Mouse (Mus musculus): ENCODE measurements at regions not wholly inside any gene's neighbourhood (a gene's known extent, or its start where the extent isn't known, plus 50 kb on each side); places are given as distances from the start of the nearest gene placed in this dataset.

- DNase-seq (ENCODE audit: extremely low read depth, insufficient read length, low spot score) = no peak
Observed at GRCm38 (mm10) chr14:105431584-105431983, 173.2 kb downstream of the Ndfip2 start.

- DNase-seq (ENCODE audit: extremely low read depth, insufficient read length, low spot score) = no peak
Observed at GRCm38 (mm10) chr14:105429664-105430257, 171.4 kb downstream of the Ndfip2 start.

- no peak for DNase-seq (ENCODE audit: extremely low read depth, insufficient read length, low spot score)
Observed at GRCm38 (mm10) chr14:105427474-105427901, 169.1 kb downstream of the Ndfip2 start.

- no peak for DNase-seq (ENCODE audit: extremely low read depth, insufficient read length, low spot score)
Observed at GRCm38 (mm10) chr14:105426597-105427334, 168.4 kb downstream of the Ndfip2 start.

- no peak for DNase-seq (ENCODE audit: extremely low read depth, insufficient read length, low spot score)
Observed at GRCm38 (mm10) chr14:105417967-105418366, 159.6 kb downstream of the Ndfip2 start.

GRCm38 (mm10) chr14:105417458-105417960, 159.1 kb downstream of the Ndfip2 start:
- DNase-seq (ENCODE audit: extremely low read depth, insufficient read length, low spot score) = no peak

- DNase-seq (ENCODE audit: extremely low read depth, insufficient read length, low spot score) = no peak
Observed at GRCm38 (mm10) chr14:105416964-105417363, 158.6 kb downstream of the Ndfip2 start.

- DNase-seq (ENCODE audit: extremely low read depth, insufficient read length, low spot score) = no peak
Observed at GRCm38 (mm10) chr14:105404662-105405061, 146.3 kb downstream of the Ndfip2 start.

- DNase-seq (ENCODE audit: extremely low read depth, insufficient read length, low spot score) = no peak
Observed at GRCm38 (mm10) chr14:105404241-105404640, 145.9 kb downstream of the Ndfip2 start.

- DNase-seq (ENCODE audit: extremely low read depth, insufficient read length, low spot score) = no peak
Observed at GRCm38 (mm10) chr14:105403256-105403655, 144.9 kb downstream of the Ndfip2 start.

- DNase-seq (ENCODE audit: extremely low read depth, insufficient read length, low spot score) = no peak
Observed at GRCm38 (mm10) chr14:105402556-105402955, 144.2 kb downstream of the Ndfip2 start.

- DNase-seq (ENCODE audit: extremely low read depth, insufficient read length, low spot score) = peak; percentile 17
Observed at GRCm38 (mm10) chr14:105397467-105397866, 139.1 kb downstream of the Ndfip2 start.

GRCm38 (mm10) chr14:105392079-105392813, 133.9 kb downstream of the Ndfip2 start:
- DNase-seq (ENCODE audit: extremely low read depth, insufficient read length, low spot score) = no peak

GRCm38 (mm10) chr14:105391430-105391829, 133.1 kb downstream of the Ndfip2 start:
- DNase-seq (ENCODE audit: extremely low read depth, insufficient read length, low spot score) = no peak

- no peak for DNase-seq (ENCODE audit: extremely low read depth, insufficient read length, low spot score)
Observed at GRCm38 (mm10) chr14:105385119-105385518, 126.7 kb downstream of the Ndfip2 start.

- no peak for DNase-seq (ENCODE audit: extremely low read depth, insufficient read length, low spot score)
Observed at GRCm38 (mm10) chr14:105383382-105383781, 125.0 kb downstream of the Ndfip2 start.

- no peak for DNase-seq (ENCODE audit: extremely low read depth, insufficient read length, low spot score)
Observed at GRCm38 (mm10) chr14:105380101-105380500, 121.7 kb downstream of the Ndfip2 start.

- DNase-seq (ENCODE audit: extremely low read depth, insufficient read length, low spot score) = no peak
Observed at GRCm38 (mm10) chr14:105377770-105378169, 119.4 kb downstream of the Ndfip2 start.

GRCm38 (mm10) chr14:105377035-105377621, 118.8 kb downstream of the Ndfip2 start:
- DNase-seq (ENCODE audit: extremely low read depth, insufficient read length, low spot score) = no peak

- DNase-seq (ENCODE audit: extremely low read depth, insufficient read length, low spot score) = no peak
Observed at GRCm38 (mm10) chr14:105369637-105370435, 111.5 kb downstream of the Ndfip2 start.
